Mouse (Mus musculus): Measurements from ENCODE around the gene Nell2. TPM values are rescaled to one million over a fixed set of nuclear protein-coding genes. Genes with fewer than 3 reads are reported as not detected.

Nell2 gene
- polyA plus RNA-seq, 1 experiment from 2014 or later = 4.2 TPM

DNA sequence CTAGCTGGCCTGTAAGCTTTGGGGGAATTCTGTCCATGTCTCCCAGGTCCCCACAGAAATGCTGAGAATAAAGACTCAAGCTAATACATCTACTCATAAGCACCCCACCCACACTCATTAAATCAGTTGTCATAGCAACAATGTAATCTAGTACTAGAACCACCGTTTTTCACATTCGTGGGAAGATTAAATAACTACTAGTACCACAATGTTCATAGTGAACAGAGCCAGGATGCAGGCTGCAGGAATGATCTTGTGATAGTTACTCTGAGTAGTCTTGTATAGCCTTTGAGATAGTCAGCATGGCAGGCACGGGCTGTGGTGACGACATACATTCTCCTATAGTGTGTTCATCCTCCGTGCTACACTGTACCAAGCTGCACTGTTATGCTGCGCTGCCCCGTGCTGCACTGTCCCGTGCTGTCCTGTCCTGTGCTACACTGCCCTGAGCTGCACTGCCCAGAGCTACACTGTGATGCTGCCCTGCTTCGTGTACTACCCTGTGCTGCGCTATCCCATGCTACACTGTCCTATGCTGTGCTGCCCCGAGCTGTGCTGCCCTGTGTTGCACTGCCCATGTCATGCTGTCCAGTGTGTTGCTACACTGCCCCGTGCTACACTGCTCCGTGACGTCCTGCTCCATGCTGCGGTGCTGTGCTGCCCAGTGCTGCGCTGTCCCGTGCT is 392.3 kb downstream of the Nell2 start:
- ATAC-seq (ENCODE audit: insufficient number of reproducible peaks, low FRiP score, low TSS enrichment, low read depth) (peak; percentile 57; the same call in 1 of the 2 replicates), DNase-seq (ENCODE audit: low spot score) (no peak)
- no peak overlapping the region for H3K4me3 ChIP-seq (ENCODE audit: low read depth, low read length)
- H3K27me3 ChIP-seq (ENCODE audit: control insufficient read depth, insufficient read depth, low read length) = no peaks in the 10 kb centered on the region
- no peaks in the 10 kb centered on the region for H3K36me3 ChIP-seq (ENCODE audit: control insufficient read depth, insufficient read depth, low read length)
- H3K4me2 ChIP-seq (ENCODE audit: low read depth, severe bottlenecking) = no peak overlapping the region
- no peak overlapping the region for H3K9ac ChIP-seq (ENCODE audit: low read length)
- 92% methylated on average over 17 of the region's 17 CpGs for WGBS
- H3K27ac ChIP-seq (replicated peaks; ENCODE audit: low read depth, low read length) = no peak overlapping the region
- H3K4me1 ChIP-seq (ENCODE audit: control insufficient read depth, insufficient read depth, low read length) = no peaks in the 10 kb centered on the region
- no peaks in the 10 kb centered on the region for H3K9me3 ChIP-seq (ENCODE audit: control insufficient read depth, low read length)

GRCm38 (mm10) chr15:95131401-95131800 is 397.0 kb downstream of the Nell2 start:
- H3K4me2 ChIP-seq (ENCODE audit: low read depth, severe bottlenecking) = no peak overlapping the region
- no peaks in the 10 kb centered on the region for H3K9me3 ChIP-seq (ENCODE audit: control insufficient read depth, low read length)
- H3K36me3 ChIP-seq (ENCODE audit: control insufficient read depth, insufficient read depth, low read length) = no peaks in the 10 kb centered on the region
- ATAC-seq (ENCODE audit: insufficient number of reproducible peaks, low FRiP score, low TSS enrichment, low read depth) (no peak), DNase-seq (ENCODE audit: low spot score) (no peak)
- no peaks in the 10 kb centered on the region for H3K4me1 ChIP-seq (ENCODE audit: control insufficient read depth, insufficient read depth, low read length)
- no peaks in the 10 kb centered on the region for H3K27me3 ChIP-seq (ENCODE audit: control insufficient read depth, insufficient read depth, low read length)
- H3K9ac ChIP-seq (ENCODE audit: low read length) = no peak overlapping the region
- no peak overlapping the region for H3K4me3 ChIP-seq (ENCODE audit: low read depth, low read length)
- 77% methylated on average over 4 of the region's 4 CpGs for WGBS
- no peak overlapping the region for H3K27ac ChIP-seq (replicated peaks; ENCODE audit: low read depth, low read length)

DNA sequence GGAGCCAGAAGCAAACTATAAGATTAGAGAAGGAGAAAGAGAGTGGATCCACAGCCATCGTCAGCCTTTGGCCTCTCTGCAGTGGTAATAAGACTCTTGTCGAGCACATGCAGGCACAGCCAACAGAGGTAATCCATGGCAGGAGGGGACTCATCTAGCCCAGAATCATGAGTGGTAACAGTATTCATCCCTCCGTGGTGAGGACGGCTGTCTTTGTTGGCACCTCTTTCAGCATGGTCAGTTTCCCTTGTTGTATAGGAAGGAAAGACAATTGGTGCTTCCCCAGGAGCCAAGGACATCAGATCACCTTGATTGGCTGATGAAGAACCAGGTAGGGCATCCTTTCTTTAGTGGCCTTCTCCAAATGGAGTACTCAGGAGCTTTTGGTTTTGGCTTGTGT is 419.7 kb downstream of the Nell2 start:
- Histone ChIP-seq H3K4me1 (ENCODE audit: control insufficient read depth, insufficient read depth, low read length) (no peaks in the 10 kb centered on the region), H3K4me2 (ENCODE audit: low read depth, severe bottlenecking) (no peak overlapping the region), H3K9ac (ENCODE audit: low read length) (no peak overlapping the region), H3K36me3 (ENCODE audit: control insufficient read depth, insufficient read depth, low read length) (no peaks in the 10 kb centered on the region), H3K27me3 (ENCODE audit: control insufficient read depth, insufficient read depth, low read length) (no peaks in the 10 kb centered on the region), H3K4me3 (ENCODE audit: low read depth, low read length) (no peak overlapping the region), H3K27ac (replicated peaks; ENCODE audit: low read depth, low read length) (no peak overlapping the region), H3K9me3 (ENCODE audit: control insufficient read depth, low read length) (no peaks in the 10 kb centered on the region)
- 82% methylated on average over 4 of the region's 4 CpGs for WGBS
- DNase-seq (ENCODE audit: low spot score) (no peak), ATAC-seq (ENCODE audit: insufficient number of reproducible peaks, low FRiP score, low TSS enrichment, low read depth) (no peak)

DNA sequence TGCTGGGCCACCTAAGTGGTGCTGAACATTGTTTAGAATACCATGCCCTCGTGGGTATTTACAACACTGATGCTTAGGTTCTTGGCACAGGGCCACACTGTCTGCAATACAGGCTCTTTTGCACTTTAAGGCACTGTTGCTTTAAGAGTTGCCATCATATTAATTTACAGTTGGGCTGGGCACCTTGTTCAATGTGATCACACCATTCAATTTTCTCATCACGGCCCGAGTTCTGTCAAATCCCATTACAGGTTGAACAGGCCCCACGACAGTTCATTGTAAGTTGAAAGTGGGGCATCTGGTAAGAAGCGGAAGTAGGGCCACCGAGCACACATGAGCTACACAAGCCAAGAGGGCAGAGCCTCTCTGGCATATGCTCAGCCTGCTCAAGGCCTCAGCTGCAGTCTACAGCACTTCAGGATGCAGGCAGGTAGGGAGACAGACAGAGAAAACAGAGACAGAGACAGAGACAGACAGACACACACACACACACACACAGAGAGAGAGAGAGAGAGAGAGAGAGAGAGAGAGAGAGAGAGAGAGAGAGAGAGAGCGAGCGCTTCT is 421.0 kb downstream of the Nell2 start:
- Histone ChIP-seq H3K4me1 (ENCODE audit: control insufficient read depth, insufficient read depth, low read length) (no peaks in the 10 kb centered on the region), H3K4me2 (ENCODE audit: low read depth, severe bottlenecking) (no peak overlapping the region), H3K4me3 (ENCODE audit: low read depth, low read length) (no peak overlapping the region), H3K27me3 (ENCODE audit: control insufficient read depth, insufficient read depth, low read length) (no peaks in the 10 kb centered on the region), H3K36me3 (ENCODE audit: control insufficient read depth, insufficient read depth, low read length) (no peaks in the 10 kb centered on the region), H3K9ac (ENCODE audit: low read length) (no peak overlapping the region), H3K9me3 (ENCODE audit: control insufficient read depth, low read length) (no peaks in the 10 kb centered on the region), H3K27ac (replicated peaks; ENCODE audit: low read depth, low read length) (no peak overlapping the region)
- DNase-seq (ENCODE audit: low spot score) = no peak
- WGBS = 63% methylated on average over 8 of the region's 8 CpGs
- no peak for ATAC-seq (ENCODE audit: insufficient number of reproducible peaks, low FRiP score, low TSS enrichment, low read depth)

DNA sequence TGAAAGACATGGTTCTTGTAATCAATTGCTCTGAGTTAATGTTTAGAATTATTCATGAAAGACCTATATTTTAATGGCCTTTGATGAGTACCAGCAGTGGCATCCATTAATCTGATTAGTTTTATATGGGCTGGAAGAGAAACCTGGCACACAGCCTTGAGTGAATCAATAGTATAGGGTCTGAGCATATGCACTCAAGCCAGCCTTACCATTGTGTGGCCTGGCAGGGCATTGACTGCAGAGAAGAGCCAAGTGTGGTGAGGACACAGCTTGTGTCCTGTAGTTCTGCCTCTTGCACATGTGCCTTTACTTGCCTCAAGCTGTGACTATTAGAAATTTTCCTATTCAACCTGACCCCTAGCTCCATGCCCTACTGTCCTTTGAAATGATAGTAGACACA is 426.8 kb downstream of the Nell2 start:
- Histone ChIP-seq H3K9ac (ENCODE audit: low read length) (no peak overlapping the region), H3K4me2 (ENCODE audit: low read depth, severe bottlenecking) (no peak overlapping the region), H3K9me3 (ENCODE audit: control insufficient read depth, low read length) (no peaks in the 10 kb centered on the region), H3K27me3 (ENCODE audit: control insufficient read depth, insufficient read depth, low read length) (no peaks in the 10 kb centered on the region), H3K27ac (replicated peaks; ENCODE audit: low read depth, low read length) (no peak overlapping the region), H3K4me1 (ENCODE audit: control insufficient read depth, insufficient read depth, low read length) (0 out of 2 replicates have a peak, but pooled peaks cover 5% of the 10 kb centered on the region), H3K4me3 (ENCODE audit: low read depth, low read length) (no peak overlapping the region), H3K36me3 (ENCODE audit: control insufficient read depth, insufficient read depth, low read length) (no peaks in the 10 kb centered on the region)
- ATAC-seq (ENCODE audit: insufficient number of reproducible peaks, low FRiP score, low TSS enrichment, low read depth) (no peak), DNase-seq (ENCODE audit: low spot score) (no peak)

DNA sequence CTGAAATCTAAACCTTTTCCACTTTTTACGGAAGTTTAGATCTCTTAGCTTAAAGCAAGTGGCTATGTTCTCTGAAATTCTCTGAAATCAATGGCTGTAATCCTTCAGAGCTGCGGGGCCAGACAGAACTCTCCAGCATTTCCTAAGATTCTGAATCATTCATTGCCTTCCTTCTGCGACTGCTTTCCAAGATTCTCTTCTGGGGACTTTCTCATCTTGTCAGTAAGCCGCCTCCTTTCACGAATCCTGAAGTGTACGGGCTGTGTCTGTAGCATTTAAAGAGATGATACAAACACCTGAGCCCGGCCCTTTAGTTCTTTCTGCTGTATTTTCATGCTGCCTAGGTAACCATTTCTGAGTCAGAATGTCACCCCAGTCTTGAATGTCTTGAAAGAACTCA is 428.2 kb downstream of the Nell2 start:
- DNase-seq (ENCODE audit: low spot score) (no peak), ATAC-seq (ENCODE audit: insufficient number of reproducible peaks, low FRiP score, low TSS enrichment, low read depth) (no peak)
- Histone ChIP-seq H3K27ac (replicated peaks; ENCODE audit: low read depth, low read length) (no peak overlapping the region), H3K9ac (ENCODE audit: low read length) (no peak overlapping the region), H3K4me2 (ENCODE audit: low read depth, severe bottlenecking) (no peak overlapping the region), H3K36me3 (ENCODE audit: control insufficient read depth, insufficient read depth, low read length) (no peaks in the 10 kb centered on the region), H3K9me3 (ENCODE audit: control insufficient read depth, low read length) (no peaks in the 10 kb centered on the region), H3K4me1 (ENCODE audit: control insufficient read depth, insufficient read depth, low read length) (0 out of 2 replicates have a peak, but pooled peaks cover 5% of the 10 kb centered on the region), H3K4me3 (ENCODE audit: low read depth, low read length) (no peak overlapping the region), H3K27me3 (ENCODE audit: control insufficient read depth, insufficient read depth, low read length) (no peaks in the 10 kb centered on the region)
- WGBS = 87% methylated on average over 7 of the region's 7 CpGs

GRCm38 (mm10) chr15:95085962-95086361 is 442.4 kb downstream of the Nell2 start:
- WGBS = 89% methylated on average over 7 of the region's 7 CpGs
- H3K4me2 ChIP-seq (ENCODE audit: low read depth, severe bottlenecking) = no peak overlapping the region
- H3K4me3 ChIP-seq (ENCODE audit: low read depth, low read length) = no peak overlapping the region

DNA sequence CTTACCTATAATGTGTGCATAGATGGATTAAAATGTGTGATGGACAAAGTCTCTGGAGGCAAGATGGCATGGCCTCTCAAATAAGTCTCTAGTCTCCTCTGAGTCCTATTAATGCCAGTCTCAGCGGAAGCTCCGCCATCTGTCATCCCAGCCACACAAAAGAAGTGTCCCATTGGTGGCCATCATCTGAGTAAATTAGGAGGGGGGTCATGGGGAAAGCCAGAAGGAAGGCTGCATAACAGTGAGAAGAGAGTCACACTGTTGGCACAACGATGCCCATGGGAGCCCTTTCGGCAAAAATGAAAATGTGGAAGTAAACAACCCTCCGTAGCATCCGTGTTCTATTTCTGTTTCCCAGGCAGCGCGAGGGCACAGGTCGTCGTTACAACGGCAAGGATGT is 446.7 kb downstream of the Nell2 start:
- WGBS = 92% methylated on average over 11 of the region's 11 CpGs
- H3K27me3 ChIP-seq (ENCODE audit: control insufficient read depth, insufficient read depth, low read length) = no peaks in the 10 kb centered on the region
- H3K9ac ChIP-seq (ENCODE audit: low read length) = no peak overlapping the region
- DNase-seq (ENCODE audit: low spot score) (no peak), ATAC-seq (ENCODE audit: insufficient number of reproducible peaks, low FRiP score, low TSS enrichment, low read depth) (no peak)
- no peaks in the 10 kb centered on the region for H3K36me3 ChIP-seq (ENCODE audit: control insufficient read depth, insufficient read depth, low read length)
- no peak overlapping the region for H3K27ac ChIP-seq (replicated peaks; ENCODE audit: low read depth, low read length)
- no peaks in the 10 kb centered on the region for H3K9me3 ChIP-seq (ENCODE audit: control insufficient read depth, low read length)
- H3K4me3 ChIP-seq (ENCODE audit: low read depth, low read length) = no peak overlapping the region
- no peaks in the 10 kb centered on the region for H3K4me1 ChIP-seq (ENCODE audit: control insufficient read depth, insufficient read depth, low read length)
- no peak overlapping the region for H3K4me2 ChIP-seq (ENCODE audit: low read depth, severe bottlenecking)

More at GRCm38 (mm10) chr15:95085962-95086361, 442.4 kb downstream of the Nell2 start:
- no peaks in the 10 kb centered on the region for H3K36me3 ChIP-seq (ENCODE audit: control insufficient read depth, insufficient read depth, low read length)
- H3K27ac ChIP-seq (replicated peaks; ENCODE audit: low read depth, low read length) = no peak overlapping the region
- H3K9me3 ChIP-seq (ENCODE audit: control insufficient read depth, low read length) = no peaks in the 10 kb centered on the region
- ATAC-seq (ENCODE audit: insufficient number of reproducible peaks, low FRiP score, low TSS enrichment, low read depth) = no peak
- no peaks in the 10 kb centered on the region for H3K4me1 ChIP-seq (ENCODE audit: control insufficient read depth, insufficient read depth, low read length)
- H3K9ac ChIP-seq (ENCODE audit: low read length) = no peak overlapping the region
- no peaks in the 10 kb centered on the region for H3K27me3 ChIP-seq (ENCODE audit: control insufficient read depth, insufficient read depth, low read length)
- no peak for DNase-seq (ENCODE audit: low spot score)

DNA sequence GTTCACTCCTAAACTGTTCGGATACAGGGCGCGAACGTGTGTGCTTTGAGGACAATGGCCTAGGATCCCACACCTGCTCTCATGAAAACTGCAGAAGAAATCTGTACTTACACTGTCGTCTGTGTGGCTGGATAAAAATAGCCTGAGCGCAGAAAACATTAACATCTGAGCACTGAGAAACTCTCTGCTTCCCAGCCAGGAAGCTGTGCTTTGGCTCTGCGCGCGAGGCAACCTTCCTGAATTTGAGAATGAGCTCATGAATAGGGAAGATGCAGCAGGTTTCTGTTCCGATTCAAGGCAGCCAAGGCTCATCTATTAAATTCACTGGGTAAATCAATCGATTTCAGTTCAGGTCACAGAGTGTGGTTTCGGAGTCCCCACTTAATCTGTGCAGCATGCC is 453.0 kb downstream of the Nell2 start:
- Histone ChIP-seq H3K9me3 (ENCODE audit: control insufficient read depth, low read length) (no peaks in the 10 kb centered on the region), H3K27ac (replicated peaks; ENCODE audit: low read depth, low read length) (no peak overlapping the region), H3K4me2 (ENCODE audit: low read depth, severe bottlenecking) (no peak overlapping the region), H3K27me3 (ENCODE audit: control insufficient read depth, insufficient read depth, low read length) (no peaks in the 10 kb centered on the region), H3K4me1 (ENCODE audit: control insufficient read depth, insufficient read depth, low read length) (no peaks in the 10 kb centered on the region), H3K36me3 (ENCODE audit: control insufficient read depth, insufficient read depth, low read length) (no peaks in the 10 kb centered on the region), H3K4me3 (ENCODE audit: low read depth, low read length) (no peak overlapping the region), H3K9ac (ENCODE audit: low read length) (no peak overlapping the region)
- 94% methylated on average over 12 of the region's 12 CpGs for WGBS
- ATAC-seq (ENCODE audit: insufficient number of reproducible peaks, low FRiP score, low TSS enrichment, low read depth) = no peak
- DNase-seq (ENCODE audit: low spot score) = no peak

Measured in limb, embryonic 11.5 days (tissue).